In genomic region chr7:125762883-125763830, GRCm38 (mm10) we compare ENCODE assay signal across 12 mouse cellular contexts. TPM values are rescaled to one million over a fixed set of nuclear protein-coding genes. Genes with fewer than 3 reads are reported as not detected.
DNase-seq lines count a peak whose midpoint lies in the region; ATAC-seq lines count a peak whose summit lies in the region.
"Had no signal": no experiment of that assay in that cellular context is flagged by ENCODE, and none has a peak within 500 bp of the region (broad histone marks: within the 10 kb centered on the region; RNA-seq: fewer than 3 reads in every experiment).

No protein-coding gene starts in this region.

- H3K4me3 ChIP-seq in heart, embryonic 13.5 days, result no peak overlapping the region
- no peak overlapping the region for H3K4me3 ChIP-seq in midbrain, embryonic 12.5 days
- no peak overlapping the region for H3K4me3 ChIP-seq in midbrain, embryonic 16.5 days (ENCODE audit: low read depth, low read length)
- no peak overlapping the region for H3K4me3 ChIP-seq in limb, embryonic 10.5 days
- H3K4me3 ChIP-seq: limb, embryonic 12.5 days had no signal

- no peaks in the 10 kb centered on the region for H3K9me3 ChIP-seq in heart, embryonic 13.5 days
- no peaks in the 10 kb centered on the region for H3K9me3 ChIP-seq in midbrain, embryonic 12.5 days
- no peaks in the 10 kb centered on the region for H3K9me3 ChIP-seq in midbrain, embryonic 16.5 days (replicated peaks; ENCODE audit: control insufficient read depth, low read length, poor library complexity, severe bottlenecking)
- H3K9me3 ChIP-seq in limb, embryonic 10.5 days (replicated peaks), result no peaks in the 10 kb centered on the region
- H3K9me3 ChIP-seq: limb, embryonic 12.5 days had no signal

- peaks cover 86% of the 10 kb centered on the region for H3K4me1 ChIP-seq in heart, embryonic 13.5 days
- peaks cover 15% of the 10 kb centered on the region; the same call in 1 of the 2 replicates for H3K4me1 ChIP-seq in midbrain, embryonic 12.5 days
- no peaks in the 10 kb centered on the region for H3K4me1 ChIP-seq in midbrain, embryonic 16.5 days (ENCODE audit: control insufficient read depth, insufficient read depth, low read length)
- H3K4me1 ChIP-seq in limb, embryonic 10.5 days, result peaks cover 42% of the 10 kb centered on the region

- no peak for DNase-seq in heart, adult 18-20 months
- no peak for DNase-seq in limb, embryonic 10.5 days (ENCODE audit: low spot score)
- DNase-seq in cerebellum, adult 8-10 months, result no peak
- no peak for DNase-seq in spleen, postnatal 14 days (ENCODE audit: low spot score in 2 of 2)
- DNase-seq: gastrocnemius, postnatal 25 days; kidney, postnatal 10 days; right cerebral cortex, adult 18-20 months had no signal

- no peak overlapping the region for H3K4me2 ChIP-seq in heart, embryonic 13.5 days
- no peak overlapping the region for H3K4me2 ChIP-seq in midbrain, embryonic 12.5 days (replicated peaks)
- no peak overlapping the region for H3K4me2 ChIP-seq in midbrain, embryonic 16.5 days (ENCODE audit: low read length)
- H3K4me2 ChIP-seq: limb, embryonic 12.5 days had no signal

- peak overlapping the region; percentile 97 for H3K27ac ChIP-seq in heart, embryonic 13.5 days (replicated peaks)
- 0 out of 2 replicates have a peak overlapping the region, but pooled peaks have one; percentile 30 for H3K27ac ChIP-seq in midbrain, embryonic 12.5 days (replicated peaks)
- no peak overlapping the region for H3K27ac ChIP-seq in midbrain, embryonic 16.5 days (ENCODE audit: low read length)
- H3K27ac ChIP-seq in limb, embryonic 10.5 days, result peak overlapping the region; percentile 71
- H3K27ac ChIP-seq: limb, embryonic 12.5 days had no signal

- H3K27me3 ChIP-seq in heart, embryonic 13.5 days (replicated peaks), result no peaks in the 10 kb centered on the region
- H3K27me3 ChIP-seq in midbrain, embryonic 12.5 days, result no peaks in the 10 kb centered on the region
- H3K27me3 ChIP-seq in midbrain, embryonic 16.5 days (ENCODE audit: control insufficient read depth, insufficient read depth, low read depth, low read length), result no peaks in the 10 kb centered on the region
- no peaks in the 10 kb centered on the region for H3K27me3 ChIP-seq in limb, embryonic 10.5 days (ENCODE audit: low read depth, poor library complexity, severe bottlenecking)
- H3K27me3 ChIP-seq: limb, embryonic 12.5 days had no signal

- no peak for ATAC-seq in heart, embryonic 13.5 days (ENCODE audit: extremely low read depth, insufficient number of reproducible peaks, low FRiP score, low TSS enrichment)
- no peak for ATAC-seq in midbrain, embryonic 12.5 days (ENCODE audit: low FRiP score, low read depth)
- ATAC-seq in midbrain, embryonic 16.5 days, result no peak
- ATAC-seq in megakaryocyte, adult 5-6 weeks (ENCODE audit: poor library complexity, severe bottlenecking), result no peak

- H3K36me3 ChIP-seq in heart, embryonic 13.5 days, result peaks cover 15% of the 10 kb centered on the region
- peaks cover 16% of the 10 kb centered on the region; the same call in 1 of the 2 replicates for H3K36me3 ChIP-seq in midbrain, embryonic 12.5 days
- H3K36me3 ChIP-seq in midbrain, embryonic 16.5 days (ENCODE audit: control insufficient read depth, insufficient read depth, low read length), result no peaks in the 10 kb centered on the region; the same call in none of the 2 replicates
- H3K36me3 ChIP-seq in limb, embryonic 10.5 days, result peaks cover 24% of the 10 kb centered on the region

- peak overlapping the region; percentile 12 for H3K9ac ChIP-seq in heart, embryonic 13.5 days
- H3K9ac ChIP-seq in midbrain, embryonic 12.5 days (replicated peaks), result no peak overlapping the region
- H3K9ac ChIP-seq in midbrain, embryonic 16.5 days (ENCODE audit: low read depth, low read length), result no peak overlapping the region
- H3K9ac ChIP-seq: limb, embryonic 12.5 days had no signal

- WGBS in heart, embryonic 13.5 days, result 71% methylated on average over 7 of the region's 7 CpGs
- 59% methylated on average over 7 of the region's 7 CpGs for WGBS in midbrain, embryonic 12.5 days
- 43% methylated on average over 7 of the region's 7 CpGs for WGBS in midbrain, embryonic 16.5 days
- 56% methylated on average over 7 of the region's 7 CpGs for WGBS in limb, embryonic 10.5 days

RNA-seq across cellular contexts. Expression of gene D430042O09Rik, which starts 55.5 kb away (rescaled TPM):
- 6.9 and 8.2 TPM in 2 replicates for polyA plus RNA-seq in heart, embryonic 13.5 days (2015; fragmentation: Nextera tagmentation; extraction: Ambion mirVana)
- total RNA-seq in heart, adult 18-20 months (2021), result 10 to 100 TPM in 1 of 2 experiments, 1 to 10 TPM in 1; 7.9 to 11.9 TPM
- polyA plus RNA-seq in midbrain, embryonic 12.5 days (2016; fragmentation: Nextera tagmentation; extraction: Ambion mirVana), result 10.1 and 10.2 TPM in 2 replicates
- 6.4 and 9.3 TPM in 2 replicates for polyA plus RNA-seq in midbrain, embryonic 16.5 days (2015; fragmentation: Nextera tagmentation; extraction: Ambion mirVana)
- 9.0 and 9.7 TPM in 2 replicates for polyA plus RNA-seq in limb, embryonic 10.5 days (2016; fragmentation: Nextera tagmentation; extraction: Ambion mirVana)
- 8.0 and 12.1 TPM in 2 replicates for total RNA-seq in megakaryocyte, adult 5-6 weeks (2015)
- total RNA-seq in megakaryocyte, adult 5-6 weeks (2017), result 7.9 and 10.2 TPM in 2 replicates

RNA-seq across cellular contexts. Expression of gene Gtf3c1, which starts 55.6 kb away (rescaled TPM):
- 25.5 and 26.0 TPM in 2 replicates for polyA plus RNA-seq in heart, embryonic 13.5 days (2015; fragmentation: Nextera tagmentation; extraction: Ambion mirVana)
- total RNA-seq in heart, adult 18-20 months (2021), result 10 to 100 TPM; 48.1 to 57.9 TPM
- polyA plus RNA-seq in midbrain, embryonic 12.5 days (2016; fragmentation: Nextera tagmentation; extraction: Ambion mirVana), result 50.6 and 53.5 TPM in 2 replicates
- polyA plus RNA-seq in midbrain, embryonic 16.5 days (2015; fragmentation: Nextera tagmentation; extraction: Ambion mirVana), result 30.5 and 31.4 TPM in 2 replicates
- polyA plus RNA-seq in limb, embryonic 10.5 days (2016; fragmentation: Nextera tagmentation; extraction: Ambion mirVana), result 44.4 and 50.6 TPM in 2 replicates
- 12.7 and 13.0 TPM in 2 replicates for total RNA-seq in megakaryocyte, adult 5-6 weeks (2015)
- total RNA-seq in megakaryocyte, adult 5-6 weeks (2017), result 22.4 and 27.5 TPM in 2 replicates
